Mouse (Mus musculus) embryonic facial prominence, embryonic 10.5 days (tissue): ENCODE results near the gene Ubl3. TPM values are rescaled to one million over a fixed set of nuclear protein-coding genes. Genes with fewer than 3 reads are reported as not detected.
A peak's percentile ranks its signal among the peaks of the same experiment; 100 is the strongest.

Source experiments
- DNase-seq: peaks from one replicate; pipeline ENCODE4 v3.0.0-alpha.2; 2017; ENCODE audit warnings: low spot score
- H3K27ac ChIP-seq: fragments of 300-500 bp; sonication (generic); replicated peaks from 2 replicates; pipeline ENCODE4 v1.5.1; 2016; ENCODE audit warnings: mild to moderate bottlenecking
- H3K27me3 ChIP-seq: fragments of 300-500 bp; sonication (generic); replicated peaks from 2 replicates; pipeline ENCODE4 v1.6.1; 2016; ENCODE audit warnings: low read depth, mild to moderate bottlenecking; ENCODE audit not compliant: poor library complexity, severe bottlenecking
- H3K36me3 ChIP-seq: fragments of 300-500 bp; sonication (generic); replicated peaks from 2 replicates; pipeline ENCODE4 v1.6.1; 2016; ENCODE audit warnings: mild to moderate bottlenecking, moderate library complexity
- H3K4me1 ChIP-seq: fragments of 300-500 bp; sonication (generic); 2 replicates; pipeline ENCODE4 v1.6.1; 2016
- H3K4me3 ChIP-seq: fragments of 300-500 bp; sonication (generic); 2 replicates; pipeline ENCODE4 v1.5.1; 2016; ENCODE audit warnings: mild to moderate bottlenecking, moderate library complexity
- H3K9me3 ChIP-seq: fragments of 300-500 bp; sonication (generic); 2 replicates; pipeline ENCODE4 v1.6.1; 2016; ENCODE audit warnings: mild to moderate bottlenecking
- WGBS: fragments of 180-500 bp; shearing (Covaris S2); methylation state at CpG from one replicate; pipeline ENCODE4 v1.1.7; 2016; 5-methylcytosine and 5-hydroxymethylcytosine counted together
- polyA plus RNA-seq: library from polyadenylated mRNA; unstranded; fragments of >200 nt; fragmentation: Nextera tagmentation; extraction: Ambion mirVana; gene quantifications from 2 replicates; pipeline ENCODE4 v1.2.1, GENCODE M21; 2016

The Ubl3 gene
- polyA plus RNA-seq, 1 experiment from 2014 or later, result 56.3 TPM

- 0 out of 2 replicates have a peak, but pooled peaks cover 5% of the 10 kb centered on the region for H3K9me3 ChIP-seq
- no peak overlapping the region for H3K27ac ChIP-seq
- 93% methylated on average over 2 of the region's 2 CpGs for WGBS
- no peaks in the 10 kb centered on the region for H3K27me3 ChIP-seq
- H3K36me3 ChIP-seq, result no peaks in the 10 kb centered on the region
- no peak overlapping the region for H3K4me3 ChIP-seq
- DNase-seq, result no peak
- peaks cover 36% of the 10 kb centered on the region for H3K4me1 ChIP-seq
Measured at GRCm38 (mm10) chr5:148579156-148579555, 26.6 kb upstream of the Ubl3 start.

- Histone ChIP-seq H3K27me3 (no peaks in the 10 kb centered on the region), H3K9me3 (no peaks in the 10 kb centered on the region), H3K27ac (no peak overlapping the region; the same call in 1 of the 2 replicates), H3K4me1 (peaks cover 36% of the 10 kb centered on the region), H3K36me3 (no peaks in the 10 kb centered on the region), H3K4me3 (no peak overlapping the region)
- WGBS, result 44% methylated on average over 8 of the region's 8 CpGs
- peak; percentile 33 for DNase-seq
Measured at GRCm38 (mm10) chr5:148578353-148578752, 25.8 kb upstream of the Ubl3 start.

GRCm38 (mm10) chr5:148577278-148577677, 24.7 kb upstream of the Ubl3 start:
- H3K27ac ChIP-seq, result no peak overlapping the region
- H3K4me1 ChIP-seq, result peaks cover 36% of the 10 kb centered on the region
- DNase-seq, result no peak
- no peaks in the 10 kb centered on the region for H3K36me3 ChIP-seq
- no peak overlapping the region for H3K4me3 ChIP-seq
- 84% methylated on average over 9 of the region's 9 CpGs for WGBS
- no peaks in the 10 kb centered on the region for H3K27me3 ChIP-seq
- H3K9me3 ChIP-seq, result no peaks in the 10 kb centered on the region

- peaks cover 36% of the 10 kb centered on the region for H3K4me1 ChIP-seq
- no peaks in the 10 kb centered on the region for H3K27me3 ChIP-seq
- H3K4me3 ChIP-seq, result no peak overlapping the region
- no peak for DNase-seq
- H3K36me3 ChIP-seq, result no peaks in the 10 kb centered on the region
- peak overlapping the region; percentile 66; the same call in 1 of the 2 replicates for H3K27ac ChIP-seq
- no peaks in the 10 kb centered on the region for H3K9me3 ChIP-seq
- 71% methylated on average over 5 of the region's 5 CpGs for WGBS
Measured at GRCm38 (mm10) chr5:148575163-148575562, 22.6 kb upstream of the Ubl3 start.

- Histone ChIP-seq H3K27me3 (no peaks in the 10 kb centered on the region), H3K36me3 (no peaks in the 10 kb centered on the region), H3K27ac (no peak overlapping the region), H3K9me3 (no peaks in the 10 kb centered on the region), H3K4me1 (peaks cover 29% of the 10 kb centered on the region), H3K4me3 (no peak overlapping the region)
- DNase-seq, result no peak
- 90% methylated on average over 5 of the region's 5 CpGs for WGBS
Measured at GRCm38 (mm10) chr5:148572676-148573075, 20.1 kb upstream of the Ubl3 start.

GRCm38 (mm10) chr5:148570571-148571304, 18.1 kb upstream of the Ubl3 start:
- Histone ChIP-seq H3K4me1 (peaks cover 19% of the 10 kb centered on the region), H3K9me3 (no peaks in the 10 kb centered on the region), H3K27me3 (no peaks in the 10 kb centered on the region), H3K27ac (no peak overlapping the region), H3K4me3 (no peak overlapping the region), H3K36me3 (no peaks in the 10 kb centered on the region)
- 84% methylated on average over 14 of the region's 14 CpGs for WGBS
- DNase-seq, result no peak

GRCm38 (mm10) chr5:148569444-148569843, 16.9 kb upstream of the Ubl3 start:
- H3K27ac ChIP-seq, result no peak overlapping the region
- DNase-seq, result no peak
- H3K27me3 ChIP-seq, result no peaks in the 10 kb centered on the region
- H3K9me3 ChIP-seq, result no peaks in the 10 kb centered on the region
- H3K4me1 ChIP-seq, result peaks cover 9% of the 10 kb centered on the region
- H3K4me3 ChIP-seq, result no peak overlapping the region
- WGBS, result 80% methylated on average over 13 of the region's 13 CpGs
- H3K36me3 ChIP-seq, result no peaks in the 10 kb centered on the region

GRCm38 (mm10) chr5:148565636-148566035, 13.0 kb upstream of the Ubl3 start:
- 41% methylated on average over 6 of the region's 6 CpGs for WGBS
- Histone ChIP-seq H3K9me3 (no peaks in the 10 kb centered on the region), H3K27ac (no peak overlapping the region), H3K36me3 (no peaks in the 10 kb centered on the region), H3K4me3 (no peak overlapping the region), H3K27me3 (no peaks in the 10 kb centered on the region), H3K4me1 (peaks cover 6% of the 10 kb centered on the region)
- DNase-seq, result no peak

GRCm38 (mm10) chr5:148564073-148564472, 11.5 kb upstream of the Ubl3 start:
- no peak overlapping the region for H3K4me3 ChIP-seq
- H3K4me1 ChIP-seq, result peaks cover 6% of the 10 kb centered on the region
- WGBS, result 87% methylated on average over 3 of the region's 3 CpGs
- H3K36me3 ChIP-seq, result no peaks in the 10 kb centered on the region
- H3K9me3 ChIP-seq, result no peaks in the 10 kb centered on the region
- H3K27me3 ChIP-seq, result no peaks in the 10 kb centered on the region
- H3K27ac ChIP-seq, result no peak overlapping the region
- DNase-seq, result no peak

GRCm38 (mm10) chr5:148563281-148563680, 10.7 kb upstream of the Ubl3 start:
- DNase-seq, result no peak
- 81% methylated on average over 4 of the region's 4 CpGs for WGBS

GRCm38 (mm10) chr5:148562235-148562634, 9.6 kb upstream of the Ubl3 start:
- H3K27me3 ChIP-seq, result no peaks in the 10 kb centered on the region
- H3K9me3 ChIP-seq, result no peaks in the 10 kb centered on the region
- no peak for DNase-seq
- H3K4me1 ChIP-seq, result peaks cover 6% of the 10 kb centered on the region
- 91% methylated on average over 8 of the region's 8 CpGs for WGBS
- H3K36me3 ChIP-seq, result no peaks in the 10 kb centered on the region
- no peak overlapping the region for H3K4me3 ChIP-seq
- H3K27ac ChIP-seq, result no peak overlapping the region

More at GRCm38 (mm10) chr5:148563281-148563680, 10.7 kb upstream of the Ubl3 start:
- Histone ChIP-seq H3K36me3 (no peaks in the 10 kb centered on the region), H3K4me1 (peaks cover 6% of the 10 kb centered on the region), H3K27me3 (no peaks in the 10 kb centered on the region), H3K27ac (no peak overlapping the region), H3K9me3 (no peaks in the 10 kb centered on the region), H3K4me3 (no peak overlapping the region)

GRCm38 (mm10) chr5:148559261-148559958, 6.8 kb upstream of the Ubl3 start:
- peaks cover 12% of the 10 kb centered on the region for H3K27me3 ChIP-seq
- 82% methylated on average over 15 of the region's 15 CpGs for WGBS
- DNase-seq, result no peak

GRCm38 (mm10) chr5:148558472-148558871, 5.9 kb upstream of the Ubl3 start:
- peaks cover 21% of the 10 kb centered on the region for H3K27me3 ChIP-seq
- no peak for DNase-seq
- 95% methylated on average over 6 of the region's 6 CpGs for WGBS

More at GRCm38 (mm10) chr5:148559261-148559958, 6.8 kb upstream of the Ubl3 start:
- Histone ChIP-seq H3K9me3 (no peaks in the 10 kb centered on the region), H3K4me3 (no peak overlapping the region), H3K36me3 (no peaks in the 10 kb centered on the region), H3K4me1 (peaks cover 9% of the 10 kb centered on the region), H3K27ac (no peak overlapping the region)

More at GRCm38 (mm10) chr5:148558472-148558871, 5.9 kb upstream of the Ubl3 start:
- peaks cover 17% of the 10 kb centered on the region for H3K4me1 ChIP-seq
- no peak overlapping the region for H3K4me3 ChIP-seq
- H3K9me3 ChIP-seq, result no peaks in the 10 kb centered on the region
- H3K36me3 ChIP-seq, result no peaks in the 10 kb centered on the region
- no peak overlapping the region for H3K27ac ChIP-seq
